Mouse (Mus musculus) CH12.LX (cell line): ENCODE data around the gene Pex11b.
"Not testable (repeated sequence)": the region's sequence is repeated elsewhere in the genome, so short reads cannot be mapped to it uniquely, and the experiment has no call there.

Experiments
- CTCF ChIP-seq, 2 experiments: IDR thresholded peaks in 1 of 2; conservative IDR thresholded peaks in 1 of 2; 2 replicates each; pipeline ENCODE4 v1.5.1; 2011 to 2012; ENCODE audit warnings: low read depth in 2 of 2, low read length in 2 of 2, improper control_type of control experiment in 1 of 2, inconsistent platforms in 1 of 2, mild to moderate bottlenecking in 1 of 2, moderate library complexity in 1 of 2
- EP300 ChIP-seq: IDR thresholded peaks from 2 replicates; pipeline ENCODE4 v1.6.1; 2011; ENCODE audit warnings: low read length, improper control_type of control experiment
- PAX5 ChIP-seq: IDR thresholded peaks from 2 replicates; pipeline ENCODE4 v1.6.1; 2012; ENCODE audit warnings: low read length, inconsistent platforms, mixed read lengths
- POLR2A ChIP-seq: IDR thresholded peaks from 2 replicates; pipeline ENCODE4 v1.6.1; 2011; ENCODE audit warnings: low read depth, mild to moderate bottlenecking, improper control_type of control experiment, low read length
- TCF12 ChIP-seq: IDR thresholded peaks from 2 replicates; pipeline ENCODE4 v1.6.1; 2014; ENCODE audit warnings: low read depth, mild to moderate bottlenecking, inconsistent platforms, low read length, improper control_type of control experiment
- ZC3H11A ChIP-seq: IDR thresholded peaks from 2 replicates; pipeline ENCODE4 v1.6.1; 2012; ENCODE audit warnings: low read depth, mild to moderate bottlenecking, inconsistent platforms, low read length, improper control_type of control experiment

DNA sequence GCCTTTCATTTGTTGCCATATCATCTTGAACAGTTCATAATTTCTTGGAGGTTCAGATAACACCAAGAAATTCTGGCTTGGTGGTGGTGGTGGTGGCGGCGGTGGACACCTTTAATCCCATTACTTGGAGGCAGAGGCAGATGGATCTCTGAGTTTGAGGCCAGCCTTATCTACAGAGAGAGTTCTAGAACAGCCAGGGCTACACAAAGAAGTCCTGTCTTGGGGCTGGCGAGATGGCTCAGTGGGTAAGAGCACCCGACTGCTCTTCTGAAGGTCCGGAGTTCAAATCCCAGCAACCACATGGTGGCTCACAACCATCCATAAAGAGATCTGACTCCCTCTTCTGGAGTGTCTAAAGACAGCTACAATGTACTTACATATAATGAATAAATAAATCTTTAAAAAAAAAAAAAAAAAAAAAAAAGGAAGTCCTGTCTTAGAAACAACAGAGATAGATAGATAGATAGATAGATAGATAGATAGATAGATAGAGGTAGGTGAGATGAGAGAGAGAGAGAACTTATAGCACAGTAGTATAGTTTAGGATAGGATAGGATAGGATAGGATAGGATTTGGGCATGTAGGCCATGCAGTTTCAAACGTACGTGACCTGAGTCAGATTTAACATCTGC lies 30.7 kb downstream of the Pex11b start:
- not testable (repeated sequence) for TF ChIP-seq POLR2A; CTCF (conservative IDR thresholded peaks at IDR 0.05 in 1 of 2, IDR thresholded peaks at IDR 0.05 in 1 of 2; ENCODE audit: low read depth in 2 of 2, low read length in 2 of 2); ZC3H11A; EP300; PAX5; TCF12
